Mouse (Mus musculus): ENCODE measurements around the gene Hist1h3f. TPM values are rescaled to one million over a fixed set of nuclear protein-coding genes. Genes with fewer than 3 reads are reported as not detected.

Gene Hist1h3f
- 0.48 and 0.52 TPM in 2 replicates for polyA plus RNA-seq (2012; rRNA removed)

GRCm38 (mm10) chr13:23543965-23544786 is at the start of gene Hist1h3f:
TSS of gene Hist1h3f (plus strand) at chr13:23544052.

DNA sequence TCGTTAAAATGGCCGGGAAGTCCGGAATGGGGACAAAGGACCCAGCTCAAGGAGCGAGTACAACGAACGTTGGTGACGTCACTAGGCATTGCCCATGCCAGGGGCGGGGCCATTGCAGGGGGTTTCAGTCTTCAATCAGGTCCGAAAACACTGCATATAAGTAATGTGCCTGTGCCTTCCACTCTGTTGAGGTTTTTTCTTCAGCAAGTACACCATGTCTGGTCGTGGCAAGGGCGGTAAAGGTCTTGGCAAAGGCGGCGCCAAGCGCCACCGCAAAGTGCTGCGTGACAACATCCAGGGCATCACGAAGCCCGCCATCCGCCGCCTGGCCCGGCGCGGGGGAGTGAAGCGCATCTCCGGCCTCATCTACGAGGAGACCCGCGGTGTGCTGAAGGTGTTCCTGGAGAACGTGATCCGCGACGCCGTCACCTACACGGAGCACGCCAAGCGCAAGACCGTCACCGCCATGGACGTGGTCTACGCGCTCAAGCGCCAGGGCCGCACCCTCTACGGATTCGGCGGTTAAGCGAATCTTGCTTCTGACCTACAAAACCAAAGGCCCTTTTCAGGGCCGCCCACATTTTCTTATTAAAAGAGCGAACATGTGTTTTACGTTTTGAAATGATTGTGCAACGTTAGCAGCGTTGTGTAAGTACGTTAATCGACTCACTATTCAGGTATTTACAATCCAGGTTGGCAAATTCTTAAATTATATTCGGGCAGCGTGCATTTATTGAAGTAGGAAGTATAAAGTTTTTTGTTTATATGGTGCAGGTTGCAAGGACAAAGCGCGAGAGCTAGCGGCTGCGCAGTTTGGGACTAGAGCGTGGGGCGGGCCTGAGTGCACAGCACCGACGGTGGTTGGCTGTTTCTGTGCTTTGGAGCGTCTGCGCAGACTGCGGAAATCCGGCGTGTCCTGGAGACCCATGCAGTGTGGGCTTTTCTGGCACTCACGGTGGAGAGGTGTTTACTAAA is 12.7 kb upstream of the Hist1h3f start, which contains the start of gene Hist1h4h:
Gene Hist1h4h, plus strand, starts transcription at position 150 of the 975 bp plus-strand sequence.

GRCm38 (mm10) chr13:23533560-23534367 is 10.1 kb upstream of the Hist1h3f start, which contains the start of gene Hist1h2af:
TSS of gene Hist1h2af (plus strand) at chr13:23533906.

DNA sequence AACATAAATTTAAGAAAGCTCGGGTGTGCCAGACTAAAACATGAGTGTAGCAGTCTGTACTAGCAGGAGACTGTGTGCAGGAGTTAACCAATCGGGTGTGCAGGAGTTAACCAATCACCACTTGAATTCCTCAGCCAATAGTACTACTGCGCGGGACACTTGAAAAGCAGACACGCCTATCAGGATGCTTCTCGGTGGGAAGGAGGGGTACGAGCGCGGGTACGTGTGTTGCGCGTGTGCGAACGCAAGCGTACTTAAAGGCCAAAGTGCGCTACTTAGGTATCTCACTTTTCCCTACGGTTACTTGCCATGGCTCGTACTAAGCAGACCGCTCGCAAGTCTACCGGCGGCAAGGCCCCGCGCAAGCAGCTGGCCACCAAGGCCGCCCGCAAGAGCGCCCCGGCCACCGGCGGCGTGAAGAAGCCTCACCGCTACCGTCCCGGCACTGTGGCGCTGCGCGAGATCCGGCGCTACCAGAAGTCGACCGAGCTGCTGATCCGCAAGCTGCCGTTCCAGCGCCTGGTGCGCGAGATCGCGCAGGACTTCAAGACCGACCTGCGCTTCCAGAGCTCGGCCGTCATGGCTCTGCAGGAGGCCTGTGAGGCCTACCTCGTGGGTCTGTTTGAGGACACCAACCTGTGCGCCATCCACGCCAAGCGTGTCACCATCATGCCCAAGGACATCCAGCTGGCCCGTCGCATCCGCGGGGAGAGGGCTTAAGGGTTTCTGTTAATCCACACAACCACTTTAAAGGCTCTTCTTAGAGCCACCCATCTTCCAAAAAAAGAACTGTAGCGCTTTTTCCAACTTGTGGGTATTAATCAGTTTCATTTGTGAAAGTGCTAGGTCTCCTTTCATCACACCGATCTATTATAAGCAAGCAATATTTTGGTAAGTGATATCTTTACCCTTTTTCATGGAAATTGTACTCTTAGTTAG is 8.4 kb upstream of the Hist1h3f start, which contains the start of gene Hist1h3g:
Gene Hist1h3g, plus strand, starts transcription at position 286 of the 939 bp plus-strand sequence.

GRCm38 (mm10) chr13:23542999-23543607 is 749 bp upstream of the Hist1h3f start, which contains the start of gene Hist1h2bh:
TSS of gene Hist1h2bh (minus strand) at chr13:23543392.

DNA sequence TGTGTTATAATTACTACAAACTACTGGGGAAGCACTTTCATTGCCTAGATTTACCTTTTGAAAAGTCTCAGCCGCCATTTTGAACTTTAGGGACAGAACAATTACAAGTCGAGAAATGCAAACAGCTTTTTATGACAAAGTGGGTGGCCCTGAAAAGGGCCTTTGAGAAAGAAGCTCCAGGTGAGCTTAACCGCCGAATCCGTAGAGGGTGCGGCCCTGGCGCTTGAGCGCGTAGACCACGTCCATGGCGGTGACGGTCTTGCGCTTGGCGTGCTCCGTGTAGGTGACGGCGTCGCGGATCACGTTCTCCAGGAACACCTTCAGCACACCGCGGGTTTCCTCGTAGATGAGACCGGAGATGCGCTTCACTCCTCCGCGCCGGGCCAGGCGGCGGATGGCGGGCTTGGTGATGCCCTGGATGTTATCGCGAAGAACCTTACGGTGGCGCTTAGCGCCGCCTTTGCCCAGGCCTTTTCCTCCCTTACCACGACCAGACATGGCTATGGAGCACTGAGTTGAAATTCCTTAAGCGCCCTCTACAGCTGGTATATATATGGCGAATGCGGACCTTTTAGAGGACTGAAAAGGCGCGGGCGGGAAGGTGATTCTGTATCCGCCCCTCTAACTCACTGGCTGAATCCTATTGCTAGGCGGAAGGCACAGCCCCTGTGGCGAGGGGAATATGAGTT is 7.4 kb downstream of the Hist1h3f start, which contains the start of gene Hist1h4f:
Gene Hist1h4f, minus strand, starts transcription at position 503 of the 689 bp plus-strand sequence.

DNA sequence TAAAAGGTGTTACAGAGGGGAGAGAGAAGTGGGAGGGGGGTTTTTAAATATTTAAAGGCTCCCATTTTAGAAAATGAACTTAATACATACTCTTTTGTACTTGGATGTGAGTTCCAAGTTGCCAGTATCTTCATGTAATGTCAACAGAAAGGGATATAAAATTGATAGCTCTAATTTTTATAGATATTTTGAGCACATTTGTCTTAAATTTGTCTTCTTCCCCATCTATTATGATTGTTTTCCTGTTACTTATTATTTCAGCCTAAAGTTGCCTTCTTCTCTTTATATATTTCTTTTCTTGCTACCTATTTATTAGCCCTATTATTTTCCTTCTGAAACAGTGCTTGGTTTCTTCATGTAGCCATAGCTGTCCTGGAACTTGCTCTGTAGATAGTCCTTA is 9.1 kb downstream of the Hist1h3f start, which contains the start of gene Hist1h1d:
Gene Hist1h1d, plus strand, starts transcription at position 301 of the 400 bp plus-strand sequence.

DNA sequence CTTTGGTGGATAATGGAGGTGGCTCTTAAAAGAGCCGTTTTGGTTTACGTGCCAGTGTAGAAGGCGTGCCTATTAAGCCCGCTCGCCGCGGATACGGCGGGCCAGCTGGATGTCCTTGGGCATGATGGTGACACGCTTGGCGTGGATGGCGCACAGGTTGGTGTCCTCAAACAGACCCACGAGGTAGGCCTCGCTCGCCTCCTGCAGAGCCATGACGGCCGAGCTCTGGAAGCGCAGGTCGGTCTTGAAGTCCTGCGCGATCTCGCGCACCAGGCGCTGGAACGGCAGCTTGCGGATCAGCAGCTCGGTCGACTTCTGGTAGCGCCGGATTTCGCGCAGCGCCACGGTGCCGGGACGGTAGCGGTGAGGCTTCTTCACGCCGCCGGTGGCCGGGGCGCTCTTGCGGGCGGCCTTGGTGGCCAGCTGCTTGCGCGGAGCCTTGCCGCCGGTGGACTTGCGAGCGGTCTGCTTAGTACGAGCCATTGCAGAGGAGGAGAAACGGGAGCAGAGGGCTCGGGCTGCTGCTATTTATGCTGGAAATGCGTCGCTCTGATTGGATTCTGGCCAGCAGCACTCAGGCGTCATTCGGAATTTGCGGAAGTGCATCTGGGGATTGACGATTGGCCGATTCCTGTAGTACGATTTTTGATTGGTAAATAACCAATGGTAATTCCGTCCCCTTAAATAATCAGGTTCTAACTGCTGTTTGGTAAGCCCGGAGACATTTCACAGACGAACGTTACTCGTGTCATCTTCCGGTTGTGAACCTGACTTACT is 18.2 kb downstream of the Hist1h3f start, which contains the start of gene Hist1h3e:
Gene Hist1h3e, minus strand, starts transcription at position 487 of the 777 bp plus-strand sequence.

DNA sequence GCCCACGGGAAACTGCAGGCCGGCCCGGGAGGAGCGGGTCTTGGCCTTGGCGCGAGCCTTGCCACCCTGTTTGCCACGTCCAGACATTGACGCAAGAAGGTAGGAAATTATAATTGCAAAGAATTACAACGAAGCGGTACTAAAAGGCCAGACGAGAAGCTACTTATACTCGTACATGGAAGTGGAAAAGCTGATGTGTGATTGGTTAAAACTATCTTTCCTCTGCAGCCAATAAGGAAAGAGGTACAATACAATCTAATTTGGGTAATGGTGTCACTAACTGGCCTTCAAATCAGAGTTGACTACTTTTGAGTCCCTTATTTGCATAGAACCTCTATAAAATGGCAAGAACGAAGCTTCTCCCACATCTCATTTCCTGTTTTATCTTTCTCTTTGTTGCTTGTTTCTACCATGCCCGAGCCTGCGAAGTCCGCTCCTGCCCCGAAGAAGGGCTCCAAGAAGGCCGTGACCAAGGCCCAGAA is 27.2 kb downstream of the Hist1h3f start, which contains the start of the genes Hist1h2ae and Hist1h2bg:
Gene Hist1h2ae, minus strand, starts transcription at position 199 of the 482 bp plus-strand sequence.
Gene Hist1h2bg, plus strand, starts transcription at position 375 of the 482 bp plus-strand sequence.

DNA sequence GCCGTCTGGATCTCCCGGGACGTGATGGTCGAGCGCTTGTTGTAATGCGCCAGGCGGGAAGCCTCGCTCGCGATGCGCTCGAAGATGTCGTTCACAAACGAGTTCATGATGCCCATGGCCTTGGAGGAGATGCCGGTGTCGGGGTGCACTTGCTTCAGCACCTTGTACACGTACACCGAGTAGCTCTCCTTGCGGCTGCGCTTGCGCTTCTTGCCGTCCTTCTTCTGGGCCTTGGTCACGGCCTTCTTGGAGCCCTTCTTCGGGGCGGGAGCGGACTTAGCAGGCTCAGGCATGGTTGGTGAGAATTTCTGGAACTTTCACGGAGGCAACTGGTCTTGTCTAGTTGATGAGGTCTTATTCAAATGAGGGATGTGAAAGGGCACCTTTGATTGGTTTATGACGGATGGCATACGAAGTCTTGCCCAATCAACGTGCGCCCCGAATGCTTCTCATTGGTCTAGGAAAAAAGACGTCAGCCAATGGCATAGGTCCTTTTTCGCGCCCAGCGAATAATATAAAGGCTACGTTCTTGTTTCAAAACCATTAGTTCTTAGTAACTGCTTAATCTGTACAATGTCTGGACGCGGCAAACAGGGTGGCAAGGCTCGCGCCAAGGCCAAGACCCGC is 30.2 kb downstream of the Hist1h3f start, which contains the start of the genes Hist1h2bf and Hist1h2ad:
Gene Hist1h2bf, minus strand, starts transcription at position 299 of the 627 bp plus-strand sequence.
Gene Hist1h2ad, plus strand, starts transcription at position 484 of the 627 bp plus-strand sequence.

GRCm38 (mm10) chr13:23575271-23575851 is 31.5 kb downstream of the Hist1h3f start, which contains the start of gene Hist1h3d:
TSS of gene Hist1h3d (plus strand) at chr13:23575763.

GRCm38 (mm10) chr13:23581408-23582218 is 37.8 kb downstream of the Hist1h3f start, which contains the start of gene Hist1h4d:
TSS of gene Hist1h4d (plus strand) at chr13:23581598.

All from central nervous system, embryonic 18 days (tissue).